Mouse (Mus musculus) T-cell, adult 2 months (primary cell): Measurements from ENCODE around the gene Rcor2.

Experiments used
- DNase-seq: peaks from one replicate; pipeline ENCODE4 v3.0.0; 2022; ENCODE audit warnings: low spot score

Gene Rcor2

DNA sequence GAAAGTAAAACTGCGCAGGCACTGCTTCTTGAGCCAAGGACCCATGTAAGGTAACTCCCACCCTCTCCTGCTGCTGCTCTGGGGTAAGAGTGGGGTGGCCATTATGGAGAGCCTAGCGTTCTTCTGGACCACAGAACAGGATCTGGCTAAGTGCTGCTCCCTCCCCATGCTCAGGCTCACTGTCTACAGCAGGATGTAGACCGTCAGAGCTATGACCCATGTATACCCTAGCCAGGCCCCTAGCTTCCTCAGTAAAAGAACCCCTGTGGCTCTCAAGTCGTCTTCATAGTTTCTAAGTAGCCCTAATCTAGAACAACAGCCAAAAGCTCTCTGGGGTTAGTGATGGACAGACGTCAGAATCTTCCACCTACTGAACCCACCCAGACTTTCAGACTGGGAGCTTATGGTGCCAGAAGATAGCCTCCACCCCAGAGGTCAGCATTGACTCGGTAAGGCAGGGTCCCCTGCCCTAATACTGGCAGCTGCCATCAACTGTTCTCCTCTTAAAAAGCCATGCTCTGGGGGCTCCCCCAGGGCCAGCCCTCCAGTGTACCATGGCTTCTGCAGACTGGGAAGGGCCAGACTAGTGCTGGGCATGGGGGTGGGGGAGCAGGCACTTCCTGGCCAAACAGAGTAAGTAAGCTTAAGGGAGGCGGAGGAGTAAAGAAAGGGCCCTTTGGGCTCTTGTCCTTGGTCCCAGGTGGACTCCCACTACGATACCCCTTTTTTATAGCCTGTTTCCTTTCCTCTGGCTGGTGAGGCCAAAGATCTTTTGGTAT, 27.2 kb downstream of the Rcor2 start:
- DNase-seq: peak; percentile 21

DNA sequence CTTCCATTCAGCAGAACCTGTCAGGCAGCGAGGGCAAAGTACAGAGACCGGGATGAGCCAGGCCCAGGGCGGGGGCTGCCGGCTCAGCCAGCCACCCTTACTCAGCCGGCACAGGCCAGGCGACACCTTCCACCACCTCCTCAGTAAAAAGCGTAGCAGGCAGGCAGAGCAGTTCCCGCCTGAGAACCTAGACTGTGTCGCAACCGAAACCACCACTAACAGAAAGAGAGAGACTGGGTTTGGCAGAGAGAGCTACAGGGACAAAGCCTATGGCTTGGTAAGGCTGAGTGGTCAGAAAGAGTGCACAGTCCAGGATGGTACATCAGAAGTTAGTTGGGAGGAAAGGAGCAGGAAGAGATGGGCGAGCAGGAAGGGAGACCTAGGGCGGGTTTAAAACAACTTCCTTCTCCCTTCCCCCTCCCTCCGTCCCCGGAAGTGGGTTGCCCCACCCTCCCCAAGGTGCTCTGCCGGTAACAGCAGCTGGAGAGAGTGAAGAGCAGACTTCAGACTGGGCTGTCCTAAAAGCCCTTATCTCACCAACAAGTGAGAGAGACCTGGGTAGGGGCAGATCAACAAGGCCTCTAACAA, 28.0 kb downstream of the Rcor2 start:
- DNase-seq: peak; percentile 85

DNA sequence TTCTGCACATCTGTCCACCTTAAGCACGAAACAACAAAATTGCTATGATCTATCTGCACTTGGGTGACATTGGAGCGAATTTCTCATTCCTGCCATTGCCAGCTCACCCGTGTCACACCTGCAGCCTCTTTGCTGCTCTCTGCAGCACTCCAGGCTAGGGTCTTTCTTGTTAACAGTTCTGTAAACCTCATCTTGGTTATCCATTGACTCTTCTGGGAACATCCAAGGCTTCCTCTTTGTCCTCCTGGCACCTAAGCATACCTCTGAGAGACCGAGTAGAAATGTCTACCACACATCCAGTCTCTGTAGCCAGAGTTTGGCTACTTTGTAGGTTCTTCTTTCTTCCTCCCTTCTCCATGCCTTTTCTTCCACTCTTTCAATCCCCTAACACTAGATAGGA, 28.8 kb downstream of the Rcor2 start:
- no peak for DNase-seq

DNA sequence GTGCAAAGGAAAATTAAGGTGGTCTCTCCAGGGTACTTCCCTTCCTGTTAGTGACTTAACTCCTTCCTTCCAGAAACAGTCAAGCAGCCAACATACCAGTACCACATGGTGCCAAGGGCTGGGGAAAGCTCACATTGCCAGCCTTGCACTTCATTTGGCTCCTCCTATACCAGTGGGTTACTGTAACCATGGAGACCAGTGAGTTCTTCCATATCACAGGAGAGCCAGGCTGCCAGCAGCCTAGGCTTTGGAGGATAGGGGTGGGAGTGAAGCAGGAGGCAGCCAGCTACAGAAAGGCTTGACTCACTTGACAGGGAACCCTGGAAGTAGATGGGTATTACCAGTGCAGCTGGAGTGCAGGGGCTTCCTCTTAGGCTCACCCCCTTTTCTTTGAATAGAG, 31.9 kb downstream of the Rcor2 start:
- DNase-seq: no peak

DNA sequence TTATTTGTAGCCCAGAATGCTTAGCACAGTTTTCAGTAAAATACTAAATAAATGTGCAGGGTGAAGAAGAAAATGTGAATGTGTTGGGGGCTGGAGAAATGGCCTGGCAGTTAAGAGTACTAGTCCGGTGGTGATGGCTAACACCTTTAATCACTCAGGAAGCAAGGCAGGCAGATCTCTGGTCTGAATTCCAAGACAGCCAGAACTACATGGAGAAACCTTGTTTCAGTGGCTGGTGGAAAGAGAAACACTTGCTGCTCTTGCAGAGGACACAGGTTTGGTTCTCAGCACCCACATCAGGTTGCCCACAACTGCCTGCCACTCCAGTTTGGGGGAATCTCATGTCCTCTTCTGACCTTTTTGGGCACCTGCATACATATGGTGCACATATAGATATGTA, 33.0 kb downstream of the Rcor2 start:
- no peak for DNase-seq

DNA sequence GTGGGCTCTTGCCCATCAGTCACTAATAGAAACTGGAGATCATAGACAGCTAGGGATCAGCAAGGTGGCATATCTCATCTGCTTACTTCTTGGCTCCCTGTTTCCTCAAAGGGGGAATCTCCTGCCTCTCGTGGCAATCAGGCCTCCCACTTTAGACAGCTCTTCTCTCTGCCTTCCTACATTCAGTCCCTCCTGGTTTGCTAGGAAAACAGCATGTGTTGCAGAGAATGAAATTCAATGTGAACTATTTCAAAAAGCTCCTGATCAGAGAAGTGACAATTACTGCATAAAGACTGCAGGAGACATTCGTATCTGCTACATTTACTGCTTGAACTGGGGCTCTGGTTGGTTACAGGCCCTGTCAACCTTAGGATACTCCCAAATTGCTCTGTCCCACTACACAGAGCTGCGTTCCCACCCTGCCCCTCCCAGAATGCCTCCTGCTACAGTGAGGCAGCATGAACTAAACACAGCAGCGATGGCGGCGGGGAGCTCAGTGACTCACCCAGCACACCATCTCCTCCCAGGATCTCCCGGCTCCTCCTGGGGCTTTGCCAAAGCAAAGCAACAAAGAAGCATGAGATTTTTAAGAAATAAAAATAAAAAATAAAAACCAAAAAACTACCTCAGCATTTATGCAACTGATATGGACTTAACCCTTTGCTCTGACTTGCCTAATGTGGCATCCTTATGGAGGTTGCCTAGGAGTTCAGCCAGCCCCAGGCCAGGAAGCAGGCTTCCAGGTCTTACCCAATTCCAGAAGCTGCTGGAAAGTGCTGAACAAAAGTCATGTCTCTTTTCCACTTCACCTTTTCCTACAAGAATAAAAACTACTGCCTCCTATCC, 34.7 kb downstream of the Rcor2 start:
- DNase-seq: no peak

DNA sequence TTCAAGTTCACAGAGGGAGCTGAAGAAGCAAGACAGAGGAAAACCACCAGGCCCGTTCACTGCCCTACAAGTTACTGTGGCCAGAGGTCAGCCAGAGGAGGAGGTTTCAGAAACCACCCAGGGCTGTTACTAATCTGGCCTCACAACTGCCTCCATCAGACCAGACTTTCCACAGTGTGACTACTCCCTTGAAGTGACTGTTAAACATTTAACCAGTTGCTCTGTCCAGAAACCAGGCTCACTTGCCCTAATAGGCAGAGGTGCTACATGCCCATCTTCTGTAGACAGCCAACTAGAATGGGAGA, 35.3 kb downstream of the Rcor2 start:
- no peak for DNase-seq

DNA sequence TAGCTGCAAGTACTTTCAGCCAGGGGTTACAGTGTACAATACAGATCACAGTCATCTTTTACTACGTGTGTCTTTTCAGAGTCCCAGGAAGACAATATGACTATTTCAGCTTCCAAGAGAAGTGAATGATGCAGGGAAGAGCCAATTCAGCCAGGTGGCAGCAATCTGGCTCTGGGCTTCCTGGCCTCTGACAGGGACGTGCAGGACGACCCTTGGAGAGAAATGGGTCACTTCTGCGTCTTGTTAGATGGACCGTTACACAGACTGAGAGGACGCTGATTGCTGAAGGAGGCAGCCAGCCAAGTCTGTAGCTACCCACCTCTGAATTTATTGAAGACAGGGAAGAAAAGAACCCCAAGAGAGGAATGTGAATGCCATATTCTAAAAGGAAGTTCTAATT, 36.7 kb downstream of the Rcor2 start:
- DNase-seq: no peak

DNA sequence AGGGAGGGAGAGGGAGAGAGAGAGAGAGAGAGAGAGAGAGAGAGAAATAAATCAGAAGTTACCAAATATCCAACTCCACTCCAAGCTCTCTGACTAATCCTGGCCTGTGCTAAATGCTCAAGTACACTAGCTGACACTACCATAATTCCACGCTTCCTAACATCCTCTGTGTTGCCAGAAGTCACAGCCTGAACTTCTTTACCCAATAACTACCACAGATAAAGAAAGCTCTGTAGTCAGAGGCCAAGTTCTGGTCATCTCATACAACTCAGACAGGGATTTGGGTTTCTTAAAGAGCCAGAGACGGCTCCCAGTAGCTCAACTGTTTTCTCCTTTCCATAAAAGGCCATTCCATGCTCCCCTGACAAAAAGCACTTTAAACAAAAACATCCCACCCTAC, 37.7 kb downstream of the Rcor2 start:
- DNase-seq: no peak

DNA sequence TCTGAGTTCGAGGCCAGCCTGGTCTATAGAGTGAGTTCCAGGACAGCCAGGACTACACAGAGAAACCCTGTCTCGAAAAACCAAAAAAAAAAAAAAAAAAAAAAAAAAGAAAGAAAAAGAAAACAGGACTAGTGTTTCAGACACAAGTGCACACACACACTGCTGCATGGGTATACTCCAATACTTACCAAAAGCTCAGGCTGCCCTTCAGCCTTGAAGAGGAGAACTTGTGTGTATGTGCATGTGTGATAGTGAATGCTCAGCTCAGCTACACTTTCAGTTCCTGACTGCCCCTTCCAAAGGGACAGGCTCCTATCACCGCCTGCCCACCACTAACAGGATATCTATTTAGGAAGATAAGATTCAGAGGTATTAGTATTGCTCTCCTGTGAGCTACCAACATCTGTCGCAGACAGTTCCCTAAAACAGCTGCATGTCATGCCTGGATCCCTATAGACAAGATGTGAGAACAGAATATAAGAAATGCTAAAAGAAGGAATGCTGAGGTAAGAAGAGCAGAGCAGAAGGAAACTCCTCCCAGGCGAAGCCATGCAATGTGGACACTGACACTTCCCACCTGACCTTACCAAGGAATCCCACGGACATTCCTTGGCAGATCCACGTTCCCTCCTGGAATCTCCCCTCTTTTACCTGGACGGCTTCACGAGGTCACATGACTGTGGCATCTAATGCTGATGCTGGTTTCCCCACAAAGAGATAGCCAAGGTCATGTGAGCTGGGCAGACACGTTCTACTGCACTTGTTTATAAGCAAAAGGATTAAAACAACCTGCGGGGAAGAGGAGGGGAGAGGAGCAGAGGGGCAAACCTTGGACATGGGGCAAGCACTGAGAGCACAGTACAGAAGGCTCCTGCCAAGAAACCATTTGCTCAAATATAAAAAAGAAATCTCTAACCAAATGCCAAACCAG, 38.5 kb downstream of the Rcor2 start:
- DNase-seq: no peak

DNA sequence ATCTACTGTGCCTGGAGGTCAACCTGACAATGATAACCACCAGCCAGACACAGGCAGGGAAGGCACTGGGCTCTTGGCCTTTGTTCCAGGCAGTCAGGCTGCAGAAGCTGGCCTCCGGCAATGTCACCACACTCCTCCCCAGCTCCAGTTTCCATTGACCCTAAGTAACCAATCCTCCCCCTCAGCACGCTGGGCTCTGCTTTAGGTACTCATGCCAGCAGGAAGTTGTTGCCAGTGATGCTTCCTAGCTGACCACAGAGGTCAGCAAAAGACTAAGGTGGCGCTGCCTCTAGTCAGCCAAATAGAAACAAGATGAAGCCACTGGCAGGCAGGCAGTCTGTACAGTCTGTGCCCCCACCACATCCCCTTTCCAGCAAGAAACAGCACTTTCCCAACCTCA, 39.8 kb downstream of the Rcor2 start:
- no peak for DNase-seq

DNA sequence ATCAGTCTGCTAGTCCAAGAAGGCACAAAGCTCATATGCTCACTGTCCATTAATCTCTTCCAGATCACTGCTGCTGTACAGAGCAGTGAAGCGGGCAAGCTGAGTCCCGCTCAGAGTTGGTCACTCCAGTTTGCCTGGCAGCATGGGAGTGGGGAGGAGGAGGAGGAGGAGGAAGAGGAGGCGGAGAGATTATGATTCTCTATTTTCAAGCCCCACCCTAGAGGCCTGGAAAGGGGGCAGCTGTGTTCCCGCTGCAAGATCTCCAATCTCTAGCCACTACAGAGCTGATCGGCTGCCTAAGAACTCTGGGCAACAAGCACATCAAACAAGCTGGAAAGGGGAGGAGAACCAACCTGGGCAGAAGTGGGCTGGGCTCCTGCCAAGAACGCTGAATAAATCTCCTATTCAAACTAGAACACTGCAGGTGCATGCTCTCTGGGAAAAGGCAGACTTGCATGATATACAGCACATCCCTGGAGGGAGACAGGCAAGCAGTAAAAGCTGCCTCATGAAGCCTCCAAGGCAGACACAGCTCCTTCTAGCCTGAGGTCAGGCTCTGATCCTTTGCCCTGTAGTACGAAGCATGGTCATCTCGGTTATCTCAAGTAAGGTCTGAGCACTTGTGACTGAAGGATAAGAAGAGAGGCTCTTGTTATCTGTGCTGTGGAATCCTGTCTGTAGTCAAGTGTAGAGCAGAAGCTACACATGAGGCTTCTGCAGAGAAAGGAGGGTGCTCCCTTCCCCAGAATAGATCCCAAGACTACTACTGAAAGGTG, 41.1 kb downstream of the Rcor2 start:
- no peak for DNase-seq

DNA sequence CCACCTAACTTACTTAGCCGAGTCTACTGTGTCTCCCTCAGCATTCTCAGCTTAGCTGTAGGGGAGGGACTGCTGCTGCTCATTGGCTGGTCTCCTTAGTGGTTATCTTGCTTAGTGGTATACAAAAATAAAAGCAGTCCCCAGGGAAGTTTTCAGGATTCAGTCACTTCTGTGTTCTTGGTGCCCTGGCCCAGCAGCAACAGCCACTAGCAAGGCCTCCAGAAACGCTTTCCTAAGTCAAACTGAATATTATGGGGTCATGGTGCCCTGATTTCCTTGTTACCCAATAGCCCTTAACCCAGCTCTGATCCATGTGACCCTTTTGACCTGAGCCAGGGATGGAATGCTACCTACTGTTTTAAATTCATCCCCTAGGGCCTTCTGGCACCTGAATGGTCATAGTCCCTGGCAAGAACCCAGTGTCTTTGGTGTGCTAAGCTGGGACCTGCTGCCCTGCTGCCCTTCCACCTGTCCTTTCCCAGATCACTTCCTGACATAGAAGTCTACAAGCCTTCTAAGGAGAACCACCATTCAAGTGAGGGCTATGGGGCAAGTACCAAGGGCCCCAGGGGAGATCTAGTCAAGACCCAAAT, 42.7 kb downstream of the Rcor2 start:
- no peak for DNase-seq

DNA sequence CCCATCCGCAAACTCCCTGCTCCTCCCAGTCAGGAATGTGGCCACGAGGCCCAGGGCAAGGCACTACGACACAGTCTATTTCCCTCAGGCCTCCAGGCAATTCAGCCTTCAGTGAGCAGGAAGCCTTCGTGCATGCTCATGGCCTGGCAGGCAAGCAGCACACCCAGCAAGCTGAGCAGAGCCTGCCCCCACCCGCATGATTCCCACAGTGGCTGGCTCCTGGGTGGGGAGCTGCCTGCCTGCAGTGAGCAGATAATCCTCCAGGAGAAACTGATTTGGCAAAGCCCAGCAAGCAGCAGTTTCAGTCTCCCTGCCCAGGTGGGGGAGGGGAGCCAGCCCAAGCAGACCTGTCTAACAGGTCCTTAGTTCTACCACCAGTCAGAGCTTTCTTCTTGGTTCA, 43.6 kb downstream of the Rcor2 start:
- peak; percentile 8 for DNase-seq

DNA sequence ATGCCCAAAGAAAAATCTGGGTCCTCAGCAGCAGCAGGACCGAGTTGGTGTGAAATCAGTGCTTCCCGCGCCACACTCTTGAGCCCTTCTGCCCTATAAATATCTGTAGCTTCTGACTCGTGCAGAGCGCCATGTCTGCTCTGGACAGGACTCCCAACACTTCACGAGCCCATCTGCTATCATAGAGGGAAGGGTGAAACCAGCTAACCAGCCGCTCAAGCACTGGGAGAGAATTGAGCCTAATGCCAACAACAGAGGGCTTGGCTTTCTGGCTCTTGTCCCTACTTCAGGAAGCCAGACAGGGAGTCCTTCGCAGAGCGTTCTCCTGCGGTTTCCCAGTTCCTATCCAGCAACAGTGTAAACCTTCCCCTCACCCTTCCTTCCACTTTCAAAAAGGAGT, 44.2 kb downstream of the Rcor2 start:
- no peak for DNase-seq

DNA sequence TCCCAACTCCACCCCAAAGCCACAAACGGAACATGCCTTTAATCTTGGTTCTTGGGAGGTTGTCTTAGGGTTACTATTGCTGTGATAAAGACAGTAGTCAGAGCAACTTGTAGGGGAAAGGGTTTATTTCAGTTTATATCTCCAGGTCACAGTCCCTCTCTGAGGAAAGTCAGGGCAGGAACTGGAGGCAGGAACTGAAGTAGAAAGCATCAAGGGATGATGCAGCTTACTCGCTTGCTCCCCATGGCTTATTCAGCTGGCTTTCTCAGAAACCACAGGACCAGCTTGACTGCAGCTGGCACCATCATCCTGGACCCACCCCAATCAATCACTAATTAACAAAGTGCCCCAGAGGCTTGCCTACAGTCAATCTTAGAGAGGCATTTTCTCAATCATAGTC, 46.5 kb downstream of the Rcor2 start:
- DNase-seq: no peak

DNA sequence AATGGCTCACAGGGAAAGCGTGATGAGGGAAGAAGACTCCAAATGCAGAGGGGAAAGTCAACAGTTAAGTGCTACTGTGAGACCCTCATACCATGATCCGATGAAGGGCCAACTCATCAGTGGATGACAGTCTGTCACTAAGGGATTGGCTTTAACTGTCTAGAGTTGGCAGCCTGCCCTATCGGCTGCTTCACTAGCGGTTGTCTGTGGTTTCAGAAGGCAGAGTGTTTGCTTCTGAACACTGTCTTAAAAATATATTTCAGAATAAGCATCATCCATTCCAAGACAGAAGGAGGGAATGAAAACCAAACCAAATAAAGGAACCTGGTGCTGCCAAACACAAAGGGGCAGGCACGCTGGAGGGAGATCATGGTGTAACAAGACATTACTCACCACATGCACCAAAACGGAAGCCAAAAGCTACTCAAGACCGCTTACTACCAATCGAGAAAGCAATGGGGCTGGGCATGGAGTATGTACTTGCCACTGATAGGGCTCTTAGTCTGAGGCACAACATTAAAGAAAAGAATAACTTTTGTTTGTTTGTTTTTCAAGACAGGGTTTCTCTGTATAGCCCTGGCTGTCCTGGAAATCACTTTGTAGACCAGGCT, 48.0 kb downstream of the Rcor2 start:
- DNase-seq: peak; percentile 52

DNA sequence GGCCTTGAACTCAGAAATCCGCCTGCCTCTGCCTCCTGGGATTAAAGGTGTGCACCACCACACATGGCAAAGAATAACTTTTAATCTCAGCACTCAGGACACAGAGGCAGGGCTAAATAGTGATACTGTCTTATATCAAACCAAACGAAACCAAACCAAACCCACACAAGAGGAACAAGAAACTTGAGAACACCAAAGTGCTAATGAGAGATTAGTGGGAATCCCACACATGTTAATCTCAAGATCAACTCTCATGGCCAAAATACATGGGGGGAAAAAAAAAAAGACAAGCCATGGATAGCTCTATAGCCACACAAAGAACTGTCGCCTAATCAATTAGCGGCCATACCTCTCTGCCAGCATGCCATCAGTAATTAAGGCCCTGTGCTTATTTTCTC, 48.5 kb downstream of the Rcor2 start:
- no peak for DNase-seq

DNA sequence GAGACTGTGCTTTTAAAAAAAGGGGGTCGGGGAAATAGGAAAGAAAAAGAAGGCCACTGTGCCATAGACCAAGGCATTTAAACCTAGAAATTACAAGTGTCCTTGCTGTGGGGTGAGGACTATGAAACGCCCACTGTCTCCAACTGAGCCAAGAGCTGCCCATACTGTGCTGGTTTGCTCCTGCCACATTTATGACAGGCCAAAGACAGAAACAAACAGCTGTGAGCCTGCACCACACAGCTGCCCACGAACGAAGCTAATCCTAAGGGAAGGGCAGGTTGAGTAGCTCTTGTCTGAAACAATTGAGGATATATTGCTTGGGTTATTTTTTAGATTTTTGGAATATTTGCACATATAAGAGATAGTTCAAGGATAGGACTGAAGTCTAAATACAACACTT, 49.7 kb downstream of the Rcor2 start:
- DNase-seq: no peak

DNA sequence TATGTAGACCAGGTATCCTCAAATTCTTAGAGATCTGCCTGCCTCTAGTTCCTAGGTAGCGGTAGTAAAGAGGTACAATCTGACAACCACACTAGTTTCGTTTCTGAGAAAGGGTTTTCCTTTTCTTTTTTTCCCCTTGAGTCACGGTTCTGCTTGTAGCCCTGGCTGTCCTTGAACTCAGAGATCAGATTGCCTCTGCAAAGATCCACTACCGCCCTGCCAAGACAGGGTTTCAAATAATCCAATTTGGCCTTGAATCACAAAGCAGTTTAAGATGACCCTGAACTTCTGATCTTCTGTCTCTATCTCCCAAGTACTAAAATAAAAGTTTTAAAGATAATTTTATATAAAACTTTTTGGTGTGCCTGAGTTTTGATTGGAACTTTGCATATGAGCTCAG, 50.6 kb downstream of the Rcor2 start:
- DNase-seq: no peak

DNA sequence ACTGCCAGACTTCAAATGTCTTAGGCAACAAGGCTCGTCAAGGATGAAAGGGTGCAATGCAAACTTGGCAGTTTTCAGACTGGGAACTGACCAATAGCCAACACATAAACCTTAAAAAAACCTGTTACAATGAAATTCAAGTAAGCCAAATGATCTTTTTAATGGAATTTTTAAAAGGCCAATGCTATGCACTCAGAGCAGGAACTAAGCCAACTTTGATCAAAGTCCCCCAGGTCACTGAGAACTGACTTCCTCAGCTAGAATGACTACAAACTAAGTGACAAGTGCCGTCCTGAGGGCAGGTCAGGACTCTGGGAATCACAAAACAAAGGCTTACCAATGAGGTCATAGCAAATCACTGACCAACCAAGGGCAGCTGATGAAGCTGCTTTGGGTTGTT, 53.1 kb downstream of the Rcor2 start:
- DNase-seq: no peak
